Mouse (Mus musculus) embryonic facial prominence, embryonic 14.5 days (tissue): ENCODE results near the gene Sh3d19. TPM values are rescaled to one million over a fixed set of nuclear protein-coding genes. Genes with fewer than 3 reads are reported as not detected.

Experiments
- ATAC-seq: fragments of 200-750 bp; cut with Nextera tagmentation; 2 replicates; pipeline ENCODE4 v1.8.0; 2017; ENCODE audit warnings: low read depth, moderate number of reproducible peaks, moderate TSS enrichment
- DNase-seq: peaks from one replicate; pipeline ENCODE4 v3.0.0-alpha.2; 2015; ENCODE audit warnings: low spot score
- H3K27ac ChIP-seq: fragments of 300-500 bp; sonication (generic); replicated peaks from 2 replicates; pipeline ENCODE4 v1.5.1; 2014; ENCODE audit warnings: low read depth, mild to moderate bottlenecking, low read length, moderate library complexity
- H3K27me3 ChIP-seq: fragments of 300-500 bp; sonication (generic); replicated peaks from 2 replicates; pipeline ENCODE4 v1.6.1; 2014; ENCODE audit warnings: low read length; ENCODE audit not compliant: control insufficient read depth, insufficient read depth
- H3K36me3 ChIP-seq: fragments of 300-500 bp; sonication (generic); 2 replicates; pipeline ENCODE4 v1.6.1; 2014; ENCODE audit warnings: low read length, mixed read lengths; ENCODE audit not compliant: control insufficient read depth, insufficient read depth
- H3K4me1 ChIP-seq: fragments of 300-500 bp; sonication (generic); 2 replicates; pipeline ENCODE4 v1.6.1; 2014; ENCODE audit warnings: antibody characterized with exemption, low read length; ENCODE audit not compliant: control insufficient read depth, insufficient read depth
- H3K4me2 ChIP-seq: fragments of 300-500 bp; sonication (generic); 2 replicates; pipeline ENCODE4 v1.6.1; 2014; ENCODE audit warnings: low read depth, mild to moderate bottlenecking, low read length, moderate library complexity, mixed read lengths
- H3K4me3 ChIP-seq: fragments of 300-500 bp; sonication (generic); 2 replicates; pipeline ENCODE4 v1.5.1; 2014; ENCODE audit warnings: low read depth, mild to moderate bottlenecking, low read length
- H3K9ac ChIP-seq: fragments of 300-500 bp; sonication (generic); 2 replicates; pipeline ENCODE4 v1.6.1; 2014; ENCODE audit warnings: low read depth, mild to moderate bottlenecking, low read length, moderate library complexity, mixed read lengths
- H3K9me3 ChIP-seq: fragments of 300-500 bp; sonication (generic); 2 replicates; pipeline ENCODE4 v1.6.1; 2016; ENCODE audit warnings: low read length; ENCODE audit not compliant: control insufficient read depth
- WGBS: fragments of 180-500 bp; shearing (Covaris S2); extraction: QIAGEN DNeasy Blood & Tissue Kit; methylation state at CpG from one replicate; pipeline ENCODE4 v1.1.7; 2014; 5-methylcytosine and 5-hydroxymethylcytosine counted together
- polyA plus RNA-seq: library from polyadenylated mRNA; unstranded; fragments of >200 nt; fragmentation: Nextera tagmentation; extraction: Ambion mirVana; gene quantifications from 2 replicates; pipeline ENCODE4 v1.2.1, GENCODE M21; 2014

Gene Sh3d19
- polyA plus RNA-seq, 1 experiment from 2014 or later: 30.9 TPM

DNA sequence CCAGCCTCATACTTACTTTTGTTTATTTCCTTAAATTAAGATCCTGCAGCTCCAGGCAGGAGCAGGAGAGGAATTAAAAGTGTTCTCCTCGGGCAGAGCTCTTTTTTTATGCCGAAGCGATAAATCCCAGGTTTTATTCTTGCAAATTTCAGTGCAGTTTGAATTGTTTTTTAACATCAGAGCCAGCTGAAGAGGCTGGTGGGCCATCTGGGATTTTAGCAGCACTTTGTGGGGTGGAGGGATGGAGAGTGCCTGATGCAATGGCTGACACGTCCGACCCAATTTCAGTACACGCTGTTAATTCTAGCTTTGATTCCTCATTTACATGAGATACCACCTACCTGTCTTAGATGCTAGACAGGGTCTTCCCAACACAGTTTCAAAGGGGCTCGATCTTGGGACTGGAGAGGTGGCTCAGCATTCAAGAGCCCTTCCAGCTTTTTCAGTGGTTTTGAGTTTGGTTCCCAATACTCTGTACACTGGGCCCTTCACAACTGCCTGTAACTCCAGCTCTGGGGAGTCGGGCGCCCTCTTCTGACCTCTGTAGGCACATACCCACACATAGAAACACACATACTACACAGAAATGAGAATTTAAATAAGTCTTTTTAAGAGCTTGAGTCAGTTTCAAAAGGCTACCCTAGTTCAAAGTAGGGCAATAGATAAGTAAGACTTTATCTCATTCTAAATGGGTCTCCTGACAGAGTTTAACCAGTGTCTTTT lies 76.9 kb downstream of the Sh3d19 start:
- WGBS: 92% methylated on average over 9 of the region's 9 CpGs
- H3K4me3 ChIP-seq: no peak overlapping the region
- H3K36me3 ChIP-seq: peaks cover 20% of the 10 kb centered on the region; the same call in 1 of the 2 replicates
- H3K4me2 ChIP-seq: no peak overlapping the region
- H3K9ac ChIP-seq: no peak overlapping the region
- DNase-seq: no peak
- H3K4me1 ChIP-seq: no peaks in the 10 kb centered on the region
- H3K27ac ChIP-seq: no peak overlapping the region
- H3K27me3 ChIP-seq: no peaks in the 10 kb centered on the region
- no peak for ATAC-seq
- 0 out of 2 replicates have a peak, but pooled peaks cover 11% of the 10 kb centered on the region for H3K9me3 ChIP-seq

DNA sequence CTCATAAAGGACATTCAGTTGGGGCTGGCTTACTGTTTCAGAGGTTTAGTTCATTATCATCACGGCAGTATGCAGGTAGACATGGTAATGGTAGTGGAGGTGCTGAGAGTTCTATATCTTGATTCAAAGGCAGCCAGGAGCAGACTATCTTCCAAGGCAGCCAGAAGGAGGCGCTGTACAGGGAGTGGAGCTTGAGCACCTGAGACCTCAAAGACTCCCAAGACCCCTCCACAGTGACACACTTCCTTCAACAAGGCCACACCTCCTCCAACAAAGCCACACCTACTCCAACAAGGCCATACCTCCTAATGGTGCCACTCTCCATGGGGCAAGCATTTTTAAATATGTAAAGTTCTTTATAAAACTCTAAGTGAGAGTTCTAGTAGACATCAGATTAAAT lies 78.1 kb downstream of the Sh3d19 start:
- DNase-seq (no peak), ATAC-seq (no peak)
- 0 out of 2 replicates have a peak, but pooled peaks cover 6% of the 10 kb centered on the region for H3K9me3 ChIP-seq
- peaks cover 15% of the 10 kb centered on the region; the same call in 1 of the 2 replicates for H3K36me3 ChIP-seq
- no peak overlapping the region for H3K4me3 ChIP-seq
- no peak overlapping the region for H3K9ac ChIP-seq
- WGBS: 84% methylated on average over 2 of the region's 2 CpGs
- H3K4me1 ChIP-seq: no peaks in the 10 kb centered on the region
- H3K27me3 ChIP-seq: no peaks in the 10 kb centered on the region
- H3K4me2 ChIP-seq: no peak overlapping the region
- no peak overlapping the region for H3K27ac ChIP-seq

DNA sequence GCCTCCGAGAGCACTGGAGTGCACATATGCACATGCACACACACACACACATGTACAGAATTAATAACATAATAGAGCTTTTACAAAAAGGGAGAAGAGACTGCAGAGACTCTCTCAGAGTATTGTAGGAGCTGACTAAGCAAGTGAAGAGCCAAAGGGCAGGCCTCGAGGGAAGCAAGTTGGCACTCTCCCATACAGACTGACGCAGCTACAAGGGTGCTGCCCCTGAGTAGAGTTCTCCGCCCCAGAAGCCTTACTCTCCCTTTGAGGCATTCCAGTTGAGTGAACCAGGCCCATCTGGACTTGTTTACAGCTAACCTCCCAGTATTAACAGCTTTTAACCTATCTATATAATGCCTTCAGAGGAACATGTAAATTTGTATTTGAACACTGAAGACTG lies 85.8 kb downstream of the Sh3d19 start:
- no peaks in the 10 kb centered on the region for H3K9me3 ChIP-seq
- H3K36me3 ChIP-seq: no peaks in the 10 kb centered on the region
- 52% methylated on average over 4 of the region's 4 CpGs for WGBS
- ATAC-seq: no peak
- no peak overlapping the region for H3K4me2 ChIP-seq
- no peak overlapping the region for H3K27ac ChIP-seq
- H3K27me3 ChIP-seq: no peaks in the 10 kb centered on the region
- H3K4me3 ChIP-seq: no peak overlapping the region
- no peak for DNase-seq
- H3K4me1 ChIP-seq: peaks cover 8% of the 10 kb centered on the region; the same call in 1 of the 2 replicates
- H3K9ac ChIP-seq: no peak overlapping the region

DNA sequence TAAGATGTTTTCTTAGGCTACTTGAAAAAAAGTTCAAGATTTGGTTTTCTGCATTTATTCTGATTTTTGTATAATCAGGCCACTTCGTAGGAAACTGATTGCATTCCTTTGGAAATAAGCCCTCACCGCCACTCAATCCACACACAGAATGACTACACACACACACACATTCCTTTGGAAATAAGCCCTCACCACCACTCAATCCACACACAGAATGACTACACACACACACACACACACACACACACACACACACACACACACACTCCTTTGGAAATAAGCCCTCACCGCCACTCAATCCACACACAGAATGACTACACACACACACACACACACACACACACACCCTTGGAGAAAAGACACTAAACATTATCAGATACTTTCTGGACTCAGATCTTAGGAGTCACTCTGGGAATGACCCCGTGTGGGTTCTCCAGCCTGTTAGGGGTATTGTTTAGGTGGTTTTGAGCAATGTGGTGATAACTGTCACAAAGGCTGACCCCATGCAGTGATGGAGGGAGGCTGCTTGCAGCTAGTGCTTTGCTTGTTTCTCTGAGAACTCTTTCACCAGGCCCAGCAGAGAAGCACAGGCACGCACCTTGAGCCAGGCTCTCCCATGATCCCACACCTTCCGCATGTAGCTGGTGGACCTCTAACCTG lies 86.7 kb downstream of the Sh3d19 start:
- Histone ChIP-seq H3K4me2 (no peak overlapping the region), H3K9me3 (no peaks in the 10 kb centered on the region), H3K36me3 (no peaks in the 10 kb centered on the region), H3K9ac (no peak overlapping the region), H3K27ac (0 out of 2 replicates have a peak overlapping the region, but pooled peaks have one; percentile 6), H3K4me3 (no peak overlapping the region), H3K27me3 (no peaks in the 10 kb centered on the region), H3K4me1 (peaks cover 8% of the 10 kb centered on the region; the same call in 1 of the 2 replicates)
- 67% methylated on average over 6 of the region's 6 CpGs for WGBS
- ATAC-seq: no peak
- no peak for DNase-seq

DNA sequence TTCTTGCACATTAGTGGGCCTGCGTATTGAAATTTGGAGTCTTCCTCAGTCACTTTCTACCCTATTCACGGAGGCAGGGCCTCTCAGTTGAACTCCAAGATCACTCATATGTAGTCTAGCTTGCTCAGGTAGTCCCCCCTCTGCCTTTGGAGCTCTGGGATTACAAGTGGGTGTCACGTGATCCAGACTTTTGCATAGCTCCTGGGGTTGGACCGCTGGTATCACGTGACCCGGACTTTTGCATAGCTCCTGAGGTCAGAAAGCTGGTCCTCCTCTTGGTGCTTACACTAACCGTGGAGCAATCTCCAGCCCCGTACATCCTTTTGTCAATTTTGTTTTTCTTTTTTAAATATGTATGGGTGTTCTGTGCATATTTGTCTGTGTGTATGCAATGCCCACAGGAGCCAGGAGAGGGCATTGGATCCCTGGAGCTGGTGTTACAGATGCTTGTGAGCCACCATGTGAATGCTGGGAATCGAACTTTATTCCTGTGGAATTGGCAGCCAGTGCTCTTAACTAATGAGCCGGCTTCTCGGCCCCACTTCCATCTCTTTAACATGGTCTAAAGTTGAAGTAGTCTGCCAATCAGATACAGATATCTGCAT lies 98.8 kb downstream of the Sh3d19 start:
- WGBS: 86% methylated on average over 11 of the region's 11 CpGs
- no peak overlapping the region for H3K4me3 ChIP-seq
- no peaks in the 10 kb centered on the region for H3K9me3 ChIP-seq
- H3K4me2 ChIP-seq: no peak overlapping the region
- H3K4me1 ChIP-seq: no peaks in the 10 kb centered on the region
- DNase-seq (no peak), ATAC-seq (no peak)
- no peak overlapping the region for H3K9ac ChIP-seq
- no peaks in the 10 kb centered on the region for H3K36me3 ChIP-seq
- no peak overlapping the region for H3K27ac ChIP-seq
- no peaks in the 10 kb centered on the region for H3K27me3 ChIP-seq

DNA sequence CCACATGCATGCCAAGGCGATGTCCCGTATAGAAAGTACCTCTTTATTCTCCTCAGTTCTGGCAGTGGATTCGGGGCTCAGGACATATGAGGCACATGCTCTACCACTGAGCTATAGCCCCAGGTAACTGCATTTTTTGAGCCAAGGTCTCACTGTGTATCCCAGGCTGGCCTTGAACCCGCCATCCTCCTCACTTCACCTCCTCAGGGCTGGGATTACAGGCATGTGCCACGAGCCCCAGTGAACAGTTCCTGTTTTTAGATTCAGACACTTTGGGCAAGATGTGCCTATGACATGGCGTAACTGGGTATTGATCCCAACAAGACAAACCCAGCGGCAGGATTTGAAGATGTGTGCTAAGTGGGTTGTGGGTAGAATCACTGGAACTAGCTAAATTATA lies 99.9 kb downstream of the Sh3d19 start:
- no peaks in the 10 kb centered on the region for H3K4me1 ChIP-seq
- H3K27me3 ChIP-seq: no peaks in the 10 kb centered on the region
- H3K27ac ChIP-seq: no peak overlapping the region
- WGBS: 87% methylated on average over 7 of the region's 7 CpGs
- H3K9me3 ChIP-seq: no peaks in the 10 kb centered on the region
- no peaks in the 10 kb centered on the region for H3K36me3 ChIP-seq
- ATAC-seq (no peak), DNase-seq (no peak)
- H3K9ac ChIP-seq: no peak overlapping the region
- H3K4me3 ChIP-seq: no peak overlapping the region
- H3K4me2 ChIP-seq: no peak overlapping the region

DNA sequence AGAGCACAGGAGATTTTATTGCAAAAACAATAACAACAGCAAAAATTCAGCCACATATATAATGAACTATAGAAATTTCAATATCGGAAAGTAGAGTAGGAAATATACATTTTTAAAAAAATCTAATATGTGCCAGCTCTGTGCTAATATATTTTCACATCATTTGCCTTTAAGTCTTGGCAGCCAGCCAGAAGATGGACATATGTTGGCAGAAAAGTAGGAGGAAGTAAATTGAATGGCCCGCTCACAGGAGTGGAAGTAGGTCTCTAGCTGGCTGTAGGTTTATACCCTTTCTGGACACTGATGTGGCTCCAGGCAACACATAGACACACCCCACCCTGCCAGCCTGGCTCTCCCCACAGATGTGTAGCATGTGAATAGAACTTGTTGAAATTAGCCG lies 101.2 kb downstream of the Sh3d19 start:
- Histone ChIP-seq H3K9ac (no peak overlapping the region), H3K4me1 (no peaks in the 10 kb centered on the region), H3K9me3 (no peaks in the 10 kb centered on the region), H3K27me3 (no peaks in the 10 kb centered on the region), H3K4me2 (no peak overlapping the region), H3K36me3 (no peaks in the 10 kb centered on the region), H3K27ac (no peak overlapping the region), H3K4me3 (no peak overlapping the region)
- 81% methylated on average over 3 of the region's 3 CpGs for WGBS
- DNase-seq: no peak
- no peak for ATAC-seq

DNA sequence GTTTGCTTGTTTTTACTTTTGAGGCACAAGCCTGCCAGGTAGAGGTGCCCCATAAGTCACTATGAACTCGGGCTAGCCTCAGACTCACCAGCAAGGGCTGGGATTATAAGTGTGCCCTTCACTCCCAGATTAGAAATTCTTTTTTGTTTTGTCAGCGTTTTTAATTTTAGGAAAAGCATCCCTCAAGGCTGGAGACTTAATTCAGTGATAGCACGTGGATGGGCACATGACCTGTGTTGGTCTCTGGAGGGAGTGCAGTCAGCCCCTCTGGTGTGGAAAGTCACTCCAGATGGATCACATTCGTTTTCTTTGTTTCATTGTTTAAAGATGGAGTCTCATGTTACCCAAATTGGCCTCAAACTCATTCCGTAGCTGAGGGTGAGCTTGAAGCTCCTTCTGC lies 102.0 kb downstream of the Sh3d19 start:
- Histone ChIP-seq H3K27ac (no peak overlapping the region), H3K27me3 (no peaks in the 10 kb centered on the region), H3K9ac (no peak overlapping the region), H3K4me3 (no peak overlapping the region), H3K9me3 (no peaks in the 10 kb centered on the region), H3K4me1 (no peaks in the 10 kb centered on the region), H3K36me3 (no peaks in the 10 kb centered on the region), H3K4me2 (no peak overlapping the region)
- no peak for ATAC-seq
- no peak for DNase-seq
- WGBS: 61% methylated on average over 5 of the region's 5 CpGs
